In the genomic region with DNA sequence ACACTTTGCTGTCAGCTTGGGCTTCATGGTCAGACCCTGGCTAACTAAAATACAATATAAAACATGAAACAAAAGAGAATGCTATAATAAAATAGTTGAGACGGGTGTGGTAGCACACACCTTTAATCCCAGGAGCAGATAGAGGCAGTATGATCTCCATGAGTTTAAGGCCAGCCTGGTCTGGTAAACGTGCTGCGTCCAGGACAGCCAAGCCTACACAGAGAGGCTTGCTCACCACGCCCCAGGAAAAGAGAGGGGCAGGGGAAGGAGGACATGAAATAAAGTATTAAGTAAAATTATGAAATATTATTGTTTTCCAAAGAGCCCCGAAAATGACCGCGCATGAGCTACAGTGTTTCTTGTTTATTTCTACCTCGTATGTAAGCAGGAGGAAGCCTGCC, we compare ENCODE assay signal across 8 mouse cellular contexts. TPM values are rescaled to one million over a fixed set of nuclear protein-coding genes. Genes with fewer than 3 reads are reported as not detected.
DNase-seq lines count a peak whose midpoint lies in the region; ATAC-seq lines count a peak whose summit lies in the region.

No protein-coding gene starts in this region.

- WGBS in heart, embryonic 16.5 days, result 1% methylated on average over 8 of the region's 8 CpGs
- 2% methylated on average over 8 of the region's 8 CpGs for WGBS in hindbrain, embryonic 12.5 days
- 3% methylated on average over 8 of the region's 8 CpGs for WGBS in midbrain, embryonic 11.5 days

- no peak for DNase-seq in heart, postnatal 36 days
- peak; percentile 54 for DNase-seq in R1 (ENCODE audit: low read depth, low spot score)
- DNase-seq in midbrain, embryonic 11.5 days (ENCODE audit: low spot score, missing footprints), result no peak
- no peak for DNase-seq in ovary, adult 18-20 months (ENCODE audit: low spot score)
- no peak for DNase-seq in thymus, postnatal 0 days (ENCODE audit: low spot score)
- DNase-seq in urinary bladder, postnatal 25 days (ENCODE audit: low spot score), result no peak

- H3K27ac ChIP-seq in heart, embryonic 16.5 days (ENCODE audit: low read length), result peak overlapping the region; percentile 81
- H3K27ac ChIP-seq in hindbrain, embryonic 12.5 days, result peak overlapping the region; percentile 89
- H3K27ac ChIP-seq in midbrain, embryonic 11.5 days (ENCODE audit: low read depth, low read length), result no peak overlapping the region

- intact Hi-C loops in heart, postnatal 36 days (cut with DNase I), result no loop called here

- H3K4me3 ChIP-seq in heart, embryonic 16.5 days (ENCODE audit: low read length), result peak overlapping the region; percentile 82
- peak overlapping the region; percentile 67 for H3K4me3 ChIP-seq in hindbrain, embryonic 12.5 days
- H3K4me3 ChIP-seq in midbrain, embryonic 11.5 days (ENCODE audit: low read depth, low read length), result peak overlapping the region; percentile 87

- peak overlapping the region; percentile 98 for H3K9ac ChIP-seq in heart, embryonic 16.5 days (ENCODE audit: low read length)
- peak overlapping the region; percentile 92 for H3K9ac ChIP-seq in hindbrain, embryonic 12.5 days
- H3K9ac ChIP-seq in midbrain, embryonic 11.5 days (ENCODE audit: low read length), result peak overlapping the region; percentile 96

- no peaks in the 10 kb centered on the region for H3K9me3 ChIP-seq in heart, embryonic 16.5 days (replicated peaks; ENCODE audit: control insufficient read depth, low read length)
- H3K9me3 ChIP-seq in hindbrain, embryonic 12.5 days (replicated peaks), result no peaks in the 10 kb centered on the region
- no peaks in the 10 kb centered on the region for H3K9me3 ChIP-seq in midbrain, embryonic 11.5 days (ENCODE audit: control insufficient read depth, low read length)

- ATAC-seq in heart, embryonic 16.5 days (replicated peaks; ENCODE audit: extremely low read depth, insufficient read depth, low FRiP score), result no peak
- ATAC-seq in hindbrain, embryonic 12.5 days (ENCODE audit: low FRiP score), result peak; percentile 26; the same call in 1 of the 2 replicates
- no peak for ATAC-seq in midbrain, embryonic 11.5 days (ENCODE audit: low FRiP score)

- peak overlapping the region; percentile 80 for H3K4me2 ChIP-seq in heart, embryonic 16.5 days (ENCODE audit: low read depth, low read length)
- peak overlapping the region; percentile 77 for H3K4me2 ChIP-seq in hindbrain, embryonic 12.5 days (replicated peaks)
- peak overlapping the region; percentile 88 for H3K4me2 ChIP-seq in midbrain, embryonic 11.5 days

- peaks cover 26% of the 10 kb centered on the region for H3K4me1 ChIP-seq in heart, embryonic 16.5 days (ENCODE audit: control insufficient read depth, insufficient read depth, low read length)
- peaks cover 38% of the 10 kb centered on the region for H3K4me1 ChIP-seq in hindbrain, embryonic 12.5 days
- peaks cover 17% of the 10 kb centered on the region for H3K4me1 ChIP-seq in midbrain, embryonic 11.5 days (ENCODE audit: control insufficient read depth, insufficient read depth, low read length)

- peaks cover 19% of the 10 kb centered on the region for H3K36me3 ChIP-seq in heart, embryonic 16.5 days (ENCODE audit: control insufficient read depth, insufficient read depth)
- peaks cover 24% of the 10 kb centered on the region for H3K36me3 ChIP-seq in hindbrain, embryonic 12.5 days
- H3K36me3 ChIP-seq in midbrain, embryonic 11.5 days (ENCODE audit: control insufficient read depth, insufficient read depth, low read length), result peaks cover 7% of the 10 kb centered on the region; the same call in 1 of the 2 replicates

- H3K27me3 ChIP-seq in heart, embryonic 16.5 days (ENCODE audit: control insufficient read depth, insufficient read depth, low read length), result no peaks in the 10 kb centered on the region
- no peaks in the 10 kb centered on the region for H3K27me3 ChIP-seq in hindbrain, embryonic 12.5 days
- H3K27me3 ChIP-seq in midbrain, embryonic 11.5 days (ENCODE audit: control insufficient read depth, insufficient read depth, low read length), result no peaks in the 10 kb centered on the region

RNA-seq across cellular contexts. Expression of a gene that starts 0.4 kb away (rescaled TPM):
- 273 and 275 TPM in 2 replicates for polyA plus RNA-seq in heart, embryonic 16.5 days (2015; fragmentation: Nextera tagmentation; extraction: Ambion mirVana)
- total RNA-seq in heart, postnatal 36 days (2021), result 100 to 1,000 TPM; 133 to 138 TPM
- polyA plus RNA-seq in hindbrain, embryonic 12.5 days (2016; fragmentation: Nextera tagmentation; extraction: Ambion mirVana), result 313 and 334 TPM in 2 replicates
- polyA plus RNA-seq in midbrain, embryonic 11.5 days (2014; fragmentation: Nextera tagmentation; extraction: Ambion mirVana), result 203 and 215 TPM in 2 replicates
- 309 and 319 TPM in 2 replicates for polyA plus RNA-seq in thymus, postnatal 0 days (2015; fragmentation: Nextera tagmentation; extraction: Ambion mirVana)

RNA-seq across cellular contexts. Expression of a gene that starts 0.6 kb away (rescaled TPM):
- 74.4 and 77.6 TPM in 2 replicates for polyA plus RNA-seq in heart, embryonic 16.5 days (2015; fragmentation: Nextera tagmentation; extraction: Ambion mirVana)
- total RNA-seq in heart, postnatal 36 days (2021), result 10 to 100 TPM; 88.4 to 91.4 TPM
- 47.1 and 48.5 TPM in 2 replicates for polyA plus RNA-seq in hindbrain, embryonic 12.5 days (2016; fragmentation: Nextera tagmentation; extraction: Ambion mirVana)
- polyA plus RNA-seq in midbrain, embryonic 11.5 days (2014; fragmentation: Nextera tagmentation; extraction: Ambion mirVana), result 48.0 and 50.0 TPM in 2 replicates
- polyA plus RNA-seq in thymus, postnatal 0 days (2015; fragmentation: Nextera tagmentation; extraction: Ambion mirVana), result 66.8 and 68.6 TPM in 2 replicates

RNA-seq across cellular contexts. Expression of a gene that starts 12.1 kb away (rescaled TPM):
- polyA plus RNA-seq in heart, embryonic 16.5 days (2015; fragmentation: Nextera tagmentation; extraction: Ambion mirVana), result 14.0 and 15.4 TPM in 2 replicates
- total RNA-seq in heart, postnatal 36 days (2021), result 10 to 100 TPM; 12.0 to 12.1 TPM
- 19.0 and 19.4 TPM in 2 replicates for polyA plus RNA-seq in hindbrain, embryonic 12.5 days (2016; fragmentation: Nextera tagmentation; extraction: Ambion mirVana)
- polyA plus RNA-seq in midbrain, embryonic 11.5 days (2014; fragmentation: Nextera tagmentation; extraction: Ambion mirVana), result 13.0 TPM in 2 replicates
- polyA plus RNA-seq in thymus, postnatal 0 days (2015; fragmentation: Nextera tagmentation; extraction: Ambion mirVana), result 13.5 and 14.2 TPM in 2 replicates

RNA-seq across cellular contexts. Expression of a gene that starts 16.5 kb away (rescaled TPM):
- polyA plus RNA-seq in heart, embryonic 16.5 days (2015; fragmentation: Nextera tagmentation; extraction: Ambion mirVana), result 691 and 770 TPM in 2 replicates
- 1,000 to 10,000 TPM; 1,469 to 1,509 TPM for total RNA-seq in heart, postnatal 36 days (2021)
- polyA plus RNA-seq in hindbrain, embryonic 12.5 days (2016; fragmentation: Nextera tagmentation; extraction: Ambion mirVana), result 633 and 755 TPM in 2 replicates
- polyA plus RNA-seq in midbrain, embryonic 11.5 days (2014; fragmentation: Nextera tagmentation; extraction: Ambion mirVana), result 774 and 852 TPM in 2 replicates
- 1,327 and 1,441 TPM in 2 replicates for polyA plus RNA-seq in thymus, postnatal 0 days (2015; fragmentation: Nextera tagmentation; extraction: Ambion mirVana)

RNA-seq across cellular contexts. Expression of a gene that starts 20.6 kb away (rescaled TPM):
- 122 and 129 TPM in 2 replicates for polyA plus RNA-seq in heart, embryonic 16.5 days (2015; fragmentation: Nextera tagmentation; extraction: Ambion mirVana)
- 100 to 1,000 TPM; 109 to 113 TPM for total RNA-seq in heart, postnatal 36 days (2021)
- polyA plus RNA-seq in hindbrain, embryonic 12.5 days (2016; fragmentation: Nextera tagmentation; extraction: Ambion mirVana), result 118 TPM in 2 replicates
- polyA plus RNA-seq in midbrain, embryonic 11.5 days (2014; fragmentation: Nextera tagmentation; extraction: Ambion mirVana), result 126 and 129 TPM in 2 replicates
- 170 and 181 TPM in 2 replicates for polyA plus RNA-seq in thymus, postnatal 0 days (2015; fragmentation: Nextera tagmentation; extraction: Ambion mirVana)
